Mouse (Mus musculus) brown adipose tissue, adult 24 weeks (tissue): ENCODE data around the gene Gm43191. TPM values are rescaled to one million over a fixed set of nuclear protein-coding genes. Genes with fewer than 3 reads are reported as not detected.

Experiments
- H3K27ac ChIP-seq: fragments of 200-500 bp; replicated peaks from 2 replicates; pipeline ENCODE4 v1.5.1; 2012; ENCODE audit warnings: low read depth, mild to moderate bottlenecking, low read length
- H3K4me1 ChIP-seq: fragments of 200-500 bp; 2 replicates; pipeline ENCODE4 v1.6.1; 2012; ENCODE audit warnings: low read length, mixed read lengths; ENCODE audit not compliant: control insufficient read depth, insufficient read depth, insufficient read length
- H3K4me3 ChIP-seq: fragments of 200-500 bp; 2 replicates; pipeline ENCODE4 v1.5.1; 2012; ENCODE audit warnings: low read depth, mild to moderate bottlenecking, low read length, moderate library complexity; ENCODE audit not compliant: insufficient read depth
- polyA plus RNA-seq: library from polyadenylated mRNA; stranded (reverse); fragments of >200 nt; gene quantifications from 2 replicates; pipeline ENCODE4 v1.2.4, GENCODE M21; 2012; ENCODE audit not compliant: missing spikeins, insufficient read depth, insufficient read length

Gene Gm43191
- polyA plus RNA-seq: not detected in 2 replicates

GRCm38 (mm10) chr3:116681160-116681559, at the start of gene Gm43191:
Gm43191 (minus strand) TSS chr3:116681260.
- H3K4me1 ChIP-seq: no peaks in the 10 kb centered on the region
- H3K4me3 ChIP-seq: no peak within 1 kb of the TSS
- H3K27ac ChIP-seq: no peak within 1 kb of the TSS

GRCm38 (mm10) chr3:116729483-116730174, 48.6 kb upstream of the Gm43191 start:
- no peak overlapping the region for H3K27ac ChIP-seq
- H3K4me1 ChIP-seq: peaks cover 2% of the 10 kb centered on the region; the same call in 1 of the 2 replicates
- H3K4me3 ChIP-seq: no peak overlapping the region

DNA sequence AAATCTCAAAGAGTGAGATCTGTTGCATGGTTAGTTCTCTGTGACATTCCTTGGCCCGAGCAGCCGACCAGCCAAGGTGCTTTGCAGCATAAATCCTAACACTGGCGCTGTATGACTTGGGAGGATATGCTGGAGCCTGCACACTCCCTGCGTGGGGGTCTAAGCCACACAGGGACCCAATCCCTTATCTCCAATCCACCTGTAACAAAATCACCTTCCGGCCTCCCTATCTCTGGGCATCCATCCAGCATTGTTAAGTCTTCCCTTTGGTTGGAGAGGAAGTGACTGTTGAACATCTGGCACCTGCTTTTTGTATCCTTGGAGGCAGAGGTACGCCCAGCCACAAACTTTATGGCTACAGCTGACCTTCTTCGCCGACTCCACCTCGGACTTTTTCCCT, 45.7 kb upstream of the Gm43191 start:
- H3K4me3 ChIP-seq: no peak overlapping the region
- H3K27ac ChIP-seq: peak overlapping the region; percentile 71
- peaks cover 2% of the 10 kb centered on the region; the same call in 1 of the 2 replicates for H3K4me1 ChIP-seq

GRCm38 (mm10) chr3:116723496-116724481, 42.7 kb upstream of the Gm43191 start:
- H3K4me1 ChIP-seq: no peaks in the 10 kb centered on the region
- H3K4me3 ChIP-seq: no peak overlapping the region
- H3K27ac ChIP-seq: peak overlapping the region; percentile 42; the same call in 1 of the 2 replicates

DNA sequence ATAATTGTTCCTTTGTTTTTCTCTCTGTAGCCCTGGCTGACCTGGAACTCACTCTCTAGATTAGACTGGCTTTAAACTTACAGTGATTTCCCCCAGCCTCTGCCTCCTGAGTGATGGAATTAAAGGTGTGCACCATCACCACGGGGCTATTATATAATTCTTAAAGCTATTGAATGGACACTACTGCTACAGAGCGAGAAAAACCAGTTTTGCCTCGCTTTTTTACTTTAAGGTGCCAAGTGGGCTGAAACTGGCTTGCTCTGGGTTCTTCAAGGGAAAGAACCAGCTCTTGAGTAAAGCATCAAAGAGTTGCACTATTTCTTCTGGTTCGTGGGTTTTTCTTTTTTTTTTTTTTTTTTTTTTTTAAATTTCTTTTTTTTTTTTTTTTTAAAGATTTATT, 41.9 kb upstream of the Gm43191 start:
- Histone ChIP-seq H3K27ac (no peak overlapping the region), H3K4me3 (no peak overlapping the region), H3K4me1 (no peaks in the 10 kb centered on the region)

DNA sequence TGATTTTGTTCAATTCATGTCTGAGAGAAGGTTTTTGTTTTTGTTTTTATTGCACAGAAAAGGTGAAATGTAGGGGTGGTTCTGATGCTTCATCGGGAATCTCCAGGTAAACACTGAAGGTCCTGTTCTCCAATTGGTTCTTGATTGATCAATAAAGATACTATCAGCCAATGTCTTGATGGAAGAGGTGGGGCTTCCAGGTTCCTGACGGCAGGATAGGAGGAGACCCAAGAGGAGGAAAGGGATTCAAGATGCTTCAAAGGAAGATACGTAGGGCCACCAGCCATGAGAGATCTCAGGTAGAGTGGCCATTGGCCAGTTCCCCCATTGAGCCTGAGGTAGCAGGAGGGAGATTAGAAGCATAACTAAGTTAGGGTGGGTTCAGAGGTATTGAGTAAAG, 37.9 kb upstream of the Gm43191 start:
- peaks cover 4% of the 10 kb centered on the region; the same call in 1 of the 2 replicates for H3K4me1 ChIP-seq
- no peak overlapping the region for H3K27ac ChIP-seq
- H3K4me3 ChIP-seq: no peak overlapping the region

- Histone ChIP-seq H3K4me3 (peak overlapping the region; percentile 97), H3K27ac (peak overlapping the region; percentile 97; the same call in 1 of the 2 replicates), H3K4me1 (peaks cover 10% of the 10 kb centered on the region; the same call in 1 of the 2 replicates)
These were observed 32.0 kb upstream of the Gm43191 start for GRCm38 (mm10) chr3:116713031-116713430.

- Histone ChIP-seq H3K4me3 (peak within 1 kb of the TSS; percentile 97), H3K4me1 (peaks cover 10% of the 10 kb centered on the region; the same call in 1 of the 2 replicates), H3K27ac (peak within 1 kb of the TSS; percentile 97)
These were observed 31.4 kb upstream of the Gm43191 start, which contains the start of gene Slc35a3 for GRCm38 (mm10) chr3:116712436-116712881. Slc35a3 (minus strand) TSS chr3:116712831.

DNA sequence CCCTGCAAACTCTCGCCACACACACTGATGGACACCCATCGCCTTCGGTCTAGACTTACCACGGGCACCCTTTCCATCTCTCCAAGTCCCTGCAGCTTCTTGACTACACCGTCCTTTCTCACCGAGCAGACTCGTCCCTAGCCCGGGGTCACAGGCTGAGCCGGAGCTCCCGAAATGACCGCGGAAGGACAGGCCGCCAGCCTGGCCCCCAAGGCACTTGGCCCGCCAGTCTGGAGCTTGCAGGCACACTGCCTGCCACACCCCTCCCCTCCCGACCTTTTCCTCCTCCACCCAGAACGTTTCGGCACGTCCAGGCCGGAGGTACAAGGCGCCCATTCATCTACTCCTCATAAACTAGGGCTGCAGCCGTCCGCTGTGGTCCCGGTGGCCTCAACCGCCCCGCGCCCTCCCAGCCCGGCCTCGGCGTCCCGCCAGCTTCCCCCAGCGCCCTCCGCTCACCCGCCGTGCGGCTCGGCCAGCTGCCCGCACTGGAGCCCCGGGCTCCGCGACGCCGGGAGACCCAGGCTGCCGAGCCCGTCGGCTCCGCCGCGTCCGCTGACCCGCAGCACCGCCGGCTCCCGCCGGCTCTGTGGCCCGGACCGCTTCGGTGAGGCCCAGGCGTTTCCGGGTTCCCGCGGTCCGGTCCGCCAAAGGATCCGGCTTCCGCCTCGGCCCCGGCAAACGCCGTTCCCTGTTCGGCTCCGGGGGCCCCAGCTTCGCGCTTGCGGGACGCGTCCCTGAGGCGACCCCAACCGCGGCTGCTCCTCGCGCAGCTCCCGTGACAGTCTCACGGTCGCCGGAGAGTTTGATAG, 30.8 kb upstream of the Gm43191 start:
- Histone ChIP-seq H3K4me3 (peak overlapping the region; percentile 97), H3K4me1 (peaks cover 10% of the 10 kb centered on the region; the same call in 1 of the 2 replicates), H3K27ac (peak overlapping the region; percentile 97)

GRCm38 (mm10) chr3:116710941-116711340, 29.9 kb upstream of the Gm43191 start:
- peaks cover 6% of the 10 kb centered on the region; the same call in 1 of the 2 replicates for H3K4me1 ChIP-seq
- peak overlapping the region; percentile 52 for H3K4me3 ChIP-seq
- H3K27ac ChIP-seq: no peak overlapping the region

DNA sequence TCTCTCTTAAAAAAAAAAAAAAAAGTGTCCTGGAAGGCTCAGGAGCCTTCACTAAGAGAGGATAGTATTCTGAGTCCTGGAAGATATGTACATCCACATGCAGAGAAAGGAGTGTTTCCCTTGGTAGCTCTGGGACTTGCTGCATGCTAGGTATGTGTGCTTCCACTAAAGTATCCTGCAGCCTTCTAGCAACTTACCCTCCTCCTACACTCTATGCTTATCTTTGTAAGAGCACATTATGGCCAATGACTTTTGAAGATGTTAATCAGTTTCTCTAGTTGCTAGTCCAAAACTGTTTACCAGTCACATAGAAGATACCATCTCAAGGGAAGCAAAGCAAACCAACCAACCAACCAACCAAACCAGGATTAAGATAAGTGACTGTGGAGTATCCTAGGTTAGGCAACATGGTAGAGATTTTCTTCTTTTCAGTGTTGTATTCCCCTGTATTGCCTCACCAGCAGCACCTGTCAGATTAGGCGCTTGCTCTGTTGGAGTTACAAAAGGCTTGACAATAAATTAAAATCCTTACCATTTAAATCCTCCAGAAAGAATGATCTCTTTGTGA, 24.7 kb upstream of the Gm43191 start:
- no peak overlapping the region for H3K27ac ChIP-seq
- H3K4me1 ChIP-seq: peaks cover 2% of the 10 kb centered on the region; the same call in 1 of the 2 replicates
- no peak overlapping the region for H3K4me3 ChIP-seq

GRCm38 (mm10) chr3:116703835-116704234, 22.8 kb upstream of the Gm43191 start:
- H3K27ac ChIP-seq: no peak overlapping the region
- no peak overlapping the region for H3K4me3 ChIP-seq
- H3K4me1 ChIP-seq: no peaks in the 10 kb centered on the region

DNA sequence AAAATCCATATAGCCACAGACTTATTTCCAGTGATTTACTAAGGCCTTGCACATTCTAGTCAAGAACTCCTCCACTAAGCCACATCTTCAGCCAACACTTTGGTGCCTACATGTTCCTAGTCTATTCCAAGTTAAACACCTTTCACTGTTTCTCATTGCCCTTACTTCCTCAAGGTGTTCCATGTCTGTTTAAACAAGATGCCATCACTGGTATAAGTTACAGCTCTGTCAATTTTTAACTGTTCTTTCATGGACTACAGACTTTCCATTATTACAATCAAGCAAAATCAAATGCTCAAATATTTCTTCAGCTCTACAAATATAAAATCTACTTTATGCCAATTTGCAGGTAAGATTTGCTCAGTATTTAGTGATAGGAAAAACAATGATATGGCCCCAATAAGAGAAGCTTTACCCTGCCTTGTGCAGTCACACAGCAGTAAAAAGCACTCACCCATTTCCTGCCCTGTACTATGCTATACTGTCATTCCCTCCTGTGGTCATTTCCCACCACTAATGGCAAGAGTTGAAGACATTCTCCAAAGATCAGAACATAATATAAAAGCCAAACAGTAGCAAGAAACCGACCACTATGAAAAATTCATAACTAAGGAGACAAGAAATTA, 21.7 kb upstream of the Gm43191 start:
- H3K4me1 ChIP-seq: no peaks in the 10 kb centered on the region
- H3K27ac ChIP-seq: no peak overlapping the region
- H3K4me3 ChIP-seq: no peak overlapping the region

GRCm38 (mm10) chr3:116701601-116702000, 20.5 kb upstream of the Gm43191 start:
- Histone ChIP-seq H3K27ac (no peak overlapping the region), H3K4me1 (no peaks in the 10 kb centered on the region), H3K4me3 (no peak overlapping the region)
